Comparison of ENCODE assay signal across 15 mouse cellular contexts in genomic region chr19:42936661-42937193, GRCm38 (mm10).
DNase-seq lines count a peak whose midpoint lies in the region; ATAC-seq lines count a peak whose summit lies in the region.
"Had no signal": no experiment of that assay in that cellular context is flagged by ENCODE, and none has a peak within 500 bp of the region (broad histone marks: within the 10 kb centered on the region; RNA-seq: fewer than 3 reads in every experiment).

No protein-coding gene starts in this region.

- no peak for DNase-seq in kidney, postnatal 36 days
- peak; percentile 71 for DNase-seq in R1 (ENCODE audit: low read depth, low spot score)
- DNase-seq in embryo, embryonic 11 days: peak; percentile 78
- no peak for DNase-seq in thymus, postnatal 10 days (ENCODE audit: low spot score in 2 of 2)
- no peak for DNase-seq in right cerebral cortex, postnatal 14 days
- no peak for DNase-seq in layer of hippocampus, adult 18-20 months (ENCODE audit: low spot score in 2 of 2)
- DNase-seq: cerebellum, adult 11 months; gastrocnemius, postnatal 10 days; thymus, postnatal 25 days had no signal

- H3K36me3 ChIP-seq in kidney, embryonic 15.5 days: no peaks in the 10 kb centered on the region
- H3K36me3 ChIP-seq in limb, embryonic 12.5 days: no peaks in the 10 kb centered on the region
- H3K36me3 ChIP-seq: embryonic facial prominence, embryonic 15.5 days; G1E; liver, embryonic 12.5 days had no signal

- H3K4me2 ChIP-seq in kidney, embryonic 15.5 days: 0 out of 2 replicates have a peak overlapping the region, but pooled peaks have one; percentile 7
- peak overlapping the region; percentile 32 for H3K4me2 ChIP-seq in limb, embryonic 12.5 days
- H3K4me2 ChIP-seq: embryonic facial prominence, embryonic 15.5 days; liver, embryonic 12.5 days had no signal

- no peak; the same call in 1 of the 2 replicates for ATAC-seq in kidney, embryonic 15.5 days (replicated peaks; ENCODE audit: low FRiP score)
- ATAC-seq in limb, embryonic 12.5 days (ENCODE audit: insufficient number of reproducible peaks, insufficient read depth, low FRiP score, low TSS enrichment, low read depth): peak; percentile 94
- ATAC-seq: hindbrain, postnatal 0 days; liver, embryonic 12.5 days had no signal

- H3K9ac ChIP-seq in kidney, embryonic 15.5 days: no peak overlapping the region
- H3K9ac ChIP-seq in limb, embryonic 12.5 days (replicated peaks): no peak overlapping the region
- H3K9ac ChIP-seq: embryonic facial prominence, embryonic 15.5 days; liver, embryonic 12.5 days had no signal

- peak overlapping the region; percentile 54; the same call in 1 of the 2 replicates for H3K27ac ChIP-seq in kidney, embryonic 15.5 days
- H3K27ac ChIP-seq in limb, embryonic 12.5 days: no peak overlapping the region
- H3K27ac ChIP-seq: embryonic facial prominence, embryonic 15.5 days; hindbrain, postnatal 0 days; liver, embryonic 12.5 days had no signal

- no peak overlapping the region for H3K4me3 ChIP-seq in kidney, embryonic 15.5 days (replicated peaks)
- no peak overlapping the region for H3K4me3 ChIP-seq in limb, embryonic 12.5 days (replicated peaks)
- H3K4me3 ChIP-seq: embryonic facial prominence, embryonic 15.5 days; liver, embryonic 12.5 days had no signal

- no peaks in the 10 kb centered on the region for H3K27me3 ChIP-seq in kidney, embryonic 15.5 days
- H3K27me3 ChIP-seq in limb, embryonic 12.5 days: no peaks in the 10 kb centered on the region
- H3K27me3 ChIP-seq: embryonic facial prominence, embryonic 15.5 days; liver, embryonic 12.5 days had no signal

- WGBS in kidney, embryonic 15.5 days: 13% methylated on average over 9 of the region's 9 CpGs
- 2% methylated on average over 9 of the region's 9 CpGs for WGBS in limb, embryonic 12.5 days

- 0 out of 2 replicates have a peak, but pooled peaks cover 2% of the 10 kb centered on the region for H3K9me3 ChIP-seq in kidney, embryonic 15.5 days (replicated peaks)
- 0 out of 2 replicates have a peak, but pooled peaks cover 6% of the 10 kb centered on the region for H3K9me3 ChIP-seq in limb, embryonic 12.5 days
- H3K9me3 ChIP-seq: embryonic facial prominence, embryonic 15.5 days; G1E; liver, embryonic 12.5 days had no signal

- peaks cover 13% of the 10 kb centered on the region for H3K4me1 ChIP-seq in kidney, embryonic 15.5 days
- H3K4me1 ChIP-seq in limb, embryonic 12.5 days (replicated peaks): peaks cover 45% of the 10 kb centered on the region
- H3K4me1 ChIP-seq: liver, embryonic 12.5 days had no signal

Comparison
In these comparisons a context has a peak if more than half of its experiments do, and no peak if none do; other contexts are left out.
1. DNase-seq: peak in R1 (single experiment) and embryo, embryonic 11 days (single experiment); none in kidney, postnatal 36 days (0 of 2), thymus, postnatal 10 days (0 of 2), right cerebral cortex, postnatal 14 days (single experiment) and layer of hippocampus, adult 18-20 months (0 of 2).